Mouse (Mus musculus): ENCODE results near the gene Espn.

The Espn gene

GRCm38 (mm10) chr4:152072121-152072601, 80.0 kb downstream of the Espn start, which contains the start of gene Plekhg5:
Plekhg5 (plus strand) TSS chr4:152072498.
- peak; percentile 53 for DNase-seq (ENCODE audit: low read depth, low spot score)

GRCm38 (mm10) chr4:152070494-152071396, 81.4 kb downstream of the Espn start:
- no peak for DNase-seq (ENCODE audit: low read depth, low spot score)

Measured in ES-CJ7 (cell line).